Comparison of ENCODE assay signal across 31 mouse cellular contexts in genomic region chr14:99320736-99321135, GRCm38 (mm10). TPM values are rescaled to one million over a fixed set of nuclear protein-coding genes. Genes with fewer than 3 reads are reported as not detected.
DNase-seq lines count a peak whose midpoint lies in the region; ATAC-seq and TF ChIP-seq lines count a peak whose summit lies in the region.
"Had no signal": no experiment of that assay in that cellular context is flagged by ENCODE, and none has a peak within 500 bp of the region (broad histone marks: within the 10 kb centered on the region; RNA-seq: fewer than 3 reads in every experiment).

No protein-coding gene starts in this region.

- no peak for TF ChIP-seq EP300 in ES-Bruce4 (IDR thresholded peaks at IDR 0.05; ENCODE audit: insufficient read depth, low read depth, low read length)
- no peak for TF ChIP-seq EP300 in stomach, postnatal 0 days (optimal IDR thresholded peaks at IDR 0.05)

- H3K9me3 ChIP-seq in liver, embryonic 13.5 days (replicated peaks) = no peaks in the 10 kb centered on the region
- H3K9me3 ChIP-seq in liver, embryonic 11.5 days (ENCODE audit: control insufficient read depth, low read length) = no peaks in the 10 kb centered on the region
- H3K9me3 ChIP-seq in ES-Bruce4 (replicated peaks; ENCODE audit: control insufficient read depth, insufficient read depth, low read length, poor library complexity, severe bottlenecking) = no peaks in the 10 kb centered on the region
- no peaks in the 10 kb centered on the region for H3K9me3 ChIP-seq in stomach, postnatal 0 days (ENCODE audit: control insufficient read depth, low read length)
- H3K9me3 ChIP-seq: embryonic facial prominence, embryonic 10.5 days; embryonic facial prominence, embryonic 13.5 days; forebrain, embryonic 13.5 days; heart, embryonic 12.5 days; heart, embryonic 15.5 days had no signal

- no peak overlapping the region for H3K4me3 ChIP-seq in liver, embryonic 13.5 days (replicated peaks)
- H3K4me3 ChIP-seq in liver, embryonic 11.5 days (ENCODE audit: low read depth, low read length) = no peak overlapping the region
- peak overlapping the region; percentile 9; the same call in 1 of the 2 replicates for H3K4me3 ChIP-seq in ES-Bruce4 (ENCODE audit: low read depth, low read length)
- no peak overlapping the region for H3K4me3 ChIP-seq in stomach, postnatal 0 days (ENCODE audit: low read depth, low read length)
- H3K4me3 ChIP-seq: embryonic facial prominence, embryonic 10.5 days; embryonic facial prominence, embryonic 13.5 days; erythroblast, embryonic 14.5 days; forebrain, embryonic 13.5 days; heart, embryonic 12.5 days; heart, embryonic 15.5 days had no signal

- H3K9ac ChIP-seq in liver, embryonic 13.5 days = no peak overlapping the region
- no peak overlapping the region for H3K9ac ChIP-seq in liver, embryonic 11.5 days (ENCODE audit: low read depth, low read length)
- no peak overlapping the region for H3K9ac ChIP-seq in ES-Bruce4 (ENCODE audit: low read depth, poor library complexity, severe bottlenecking)
- no peak overlapping the region for H3K9ac ChIP-seq in stomach, postnatal 0 days (ENCODE audit: low read length)
- H3K9ac ChIP-seq: embryonic facial prominence, embryonic 13.5 days; forebrain, embryonic 13.5 days; heart, embryonic 12.5 days; heart, embryonic 15.5 days; hindbrain, embryonic 14.5 days had no signal

- no peak overlapping the region for H3K4me2 ChIP-seq in liver, embryonic 13.5 days
- H3K4me2 ChIP-seq in liver, embryonic 11.5 days = no peak overlapping the region
- no peak overlapping the region for H3K4me2 ChIP-seq in stomach, postnatal 0 days (replicated peaks; ENCODE audit: low read depth)
- H3K4me2 ChIP-seq: embryonic facial prominence, embryonic 13.5 days; forebrain, embryonic 13.5 days; heart, embryonic 12.5 days; heart, embryonic 15.5 days; hindbrain, embryonic 14.5 days had no signal

- peak; percentile 50; the same call in 1 of the 2 replicates for ATAC-seq in liver, embryonic 13.5 days (ENCODE audit: low read depth)
- ATAC-seq in liver, embryonic 11.5 days (replicated peaks; ENCODE audit: low FRiP score) = no peak
- 0 out of 2 replicates have a peak, but pooled peaks have one; percentile 25 for ATAC-seq in stomach, postnatal 0 days (ENCODE audit: low FRiP score, low TSS enrichment)
- ATAC-seq: CD4-positive, CD25-positive, alpha-beta regulatory T cell, adult 4 months; forebrain, embryonic 13.5 days; forebrain, embryonic 16.5 days; hindbrain, postnatal 0 days; inflammation-experienced regulatory T-cells, adult 6 months; intestine, embryonic 16.5 days had no signal

- no peak for TF ChIP-seq CTCF in ES-Bruce4 (IDR thresholded peaks at IDR 0.05; ENCODE audit: low read depth, low read length)
- TF ChIP-seq CTCF in stomach, postnatal 0 days (IDR thresholded peaks at IDR 0.05; ENCODE audit: low read depth) = no peak

- no peak for TF ChIP-seq POLR2A in ES-Bruce4 (IDR thresholded peaks at IDR 0.05; ENCODE audit: insufficient read depth, low read length)

- no peaks in the 10 kb centered on the region for H3K4me1 ChIP-seq in liver, embryonic 13.5 days (replicated peaks)
- no peaks in the 10 kb centered on the region for H3K4me1 ChIP-seq in liver, embryonic 11.5 days (replicated peaks; ENCODE audit: control insufficient read depth, insufficient read depth, low read length)
- peaks cover 6% of the 10 kb centered on the region for H3K4me1 ChIP-seq in ES-Bruce4 (ENCODE audit: control insufficient read depth, insufficient read depth, low read length)
- H3K4me1 ChIP-seq in stomach, postnatal 0 days (replicated peaks; ENCODE audit: control insufficient read depth, insufficient read depth) = no peaks in the 10 kb centered on the region
- H3K4me1 ChIP-seq: embryonic facial prominence, embryonic 10.5 days; embryonic facial prominence, embryonic 13.5 days; forebrain, embryonic 13.5 days; heart, embryonic 12.5 days; heart, embryonic 15.5 days had no signal

- 69% methylated on average over 5 of the region's 5 CpGs for WGBS in liver, embryonic 13.5 days (ENCODE audit: insufficient replicate concordance)
- 86% methylated on average over 5 of the region's 5 CpGs for WGBS in liver, embryonic 11.5 days
- WGBS in stomach, postnatal 0 days = 77% methylated on average over 5 of the region's 5 CpGs

- no peak overlapping the region for H3K27ac ChIP-seq in liver, embryonic 13.5 days
- no peak overlapping the region for H3K27ac ChIP-seq in liver, embryonic 11.5 days (ENCODE audit: low read depth, low read length)
- H3K27ac ChIP-seq in ES-Bruce4 (ENCODE audit: insufficient read depth, low read length) = peak overlapping the region; percentile 76
- H3K27ac ChIP-seq in stomach, postnatal 0 days (replicated peaks) = no peak overlapping the region
- H3K27ac ChIP-seq: embryonic facial prominence, embryonic 10.5 days; embryonic facial prominence, embryonic 13.5 days; forebrain, embryonic 13.5 days; heart, embryonic 15.5 days; hindbrain, embryonic 14.5 days; hindbrain, postnatal 0 days had no signal

- H3K27me3 ChIP-seq in liver, embryonic 13.5 days = no peaks in the 10 kb centered on the region
- H3K27me3 ChIP-seq in liver, embryonic 11.5 days (replicated peaks; ENCODE audit: control insufficient read depth, insufficient read depth, low read length) = no peaks in the 10 kb centered on the region
- no peaks in the 10 kb centered on the region for H3K27me3 ChIP-seq in ES-Bruce4 (ENCODE audit: control insufficient read depth, insufficient read depth, low read length, poor library complexity, severe bottlenecking)
- no peaks in the 10 kb centered on the region for H3K27me3 ChIP-seq in stomach, postnatal 0 days (ENCODE audit: control insufficient read depth, insufficient read depth, low read length)
- H3K27me3 ChIP-seq: embryonic facial prominence, embryonic 13.5 days; forebrain, embryonic 13.5 days; heart, embryonic 12.5 days; heart, embryonic 15.5 days had no signal

- no peaks in the 10 kb centered on the region for H3K36me3 ChIP-seq in liver, embryonic 13.5 days
- no peaks in the 10 kb centered on the region for H3K36me3 ChIP-seq in liver, embryonic 11.5 days (ENCODE audit: control insufficient read depth, insufficient read depth, low read length)
- H3K36me3 ChIP-seq in ES-Bruce4 (ENCODE audit: control insufficient read depth, insufficient read depth, low read length, poor library complexity, severe bottlenecking) = peaks cover under 1% of the 10 kb centered on the region; the same call in 1 of the 2 replicates
- no peaks in the 10 kb centered on the region for H3K36me3 ChIP-seq in stomach, postnatal 0 days (ENCODE audit: control insufficient read depth, insufficient read depth, low read length)
- H3K36me3 ChIP-seq: embryonic facial prominence, embryonic 10.5 days; embryonic facial prominence, embryonic 13.5 days; heart, embryonic 12.5 days; heart, embryonic 15.5 days had no signal

- DNase-seq in liver, embryonic 13.5 days = no peak
- DNase-seq in liver, embryonic 11.5 days (ENCODE audit: low spot score) = no peak
- DNase-seq in R1 (ENCODE audit: low read depth, low spot score) = peak; percentile 95
- DNase-seq in stomach, postnatal 0 days (ENCODE audit: low spot score) = no peak
- no peak for DNase-seq in gastrocnemius, postnatal 4 days (ENCODE audit: low spot score in 2 of 2)
- no peak for DNase-seq in heart, adult 18-20 months
- DNase-seq: adrenal gland, adult 2 months; adrenal gland, postnatal 25 days; cerebellum, adult 11-12 months; cerebellum, adult 8-10 months; cerebellum, postnatal 10 days; cerebellum, postnatal 36 days; embryo, embryonic 11 days; gastrocnemius, postnatal 10 days; gastrocnemius, postnatal 36 days; heart, adult 11 months; heart, postnatal 10 days; heart, postnatal 36 days had no signal

RNA-seq across cellular contexts. Expression of gene Klf5, which starts 22.2 kb away (rescaled TPM):
- polyA plus RNA-seq in liver, embryonic 13.5 days (2015; fragmentation: Nextera tagmentation; extraction: Ambion mirVana) = 0.98 and 1.6 TPM in 2 replicates
- polyA plus RNA-seq in liver, embryonic 11.5 days (2014; fragmentation: Nextera tagmentation; extraction: Ambion mirVana) = 2.7 and 3.5 TPM in 2 replicates
- polyA plus RNA-seq in ES-Bruce4 (2011; ENCODE audit: insufficient read depth, insufficient read length, low read depth, missing spikeins) = 122 and 125 TPM in 2 replicates
- polyA plus RNA-seq in stomach, postnatal 0 days (2015; fragmentation: Nextera tagmentation; extraction: Ambion mirVana) = 101 and 112 TPM in 2 replicates
- 10 to 100 TPM; 20.0 to 23.8 TPM for total RNA-seq in gastrocnemius, postnatal 4 days (2021)
- total RNA-seq in heart, adult 18-20 months (2021) = 1 to 10 TPM in 1 of 2 experiments, under 1 TPM in 1; 0.45 to 1.4 TPM
- polyA plus RNA-seq: inflammation-experienced regulatory T-cells, adult 6 months had no signal

Comparison
In these comparisons a context has a peak if more than half of its experiments do, and no peak if none do; other contexts are left out.
1. RNA of gene Klf5, which starts 22.2 kb away (polyA plus RNA-seq): 122 to 125 TPM in ES-Bruce4 and 101 to 112 TPM in stomach, postnatal 0 days; 2.7 to 3.5 TPM in liver, embryonic 11.5 days and 0.98 to 1.6 TPM in liver, embryonic 13.5 days; every median in the first group is over 10 times any median in the second.